Mouse (Mus musculus) adipocyte (in vitro differentiated cells): ENCODE results near the gene Slc5a1.

Experiments
- DNase-seq: peaks from one replicate; pipeline ENCODE4 v3.0.0-alpha.2; 2016; ENCODE audit warnings: low spot score

Gene Slc5a1

GRCm38 (mm10) chr5:33104025-33104481 is at the start of gene Slc5a1:
TSS of gene Slc5a1 (plus strand) at chr5:33104219.
- no peak for DNase-seq

- no peak for DNase-seq
These were observed 47.8 kb upstream of the Slc5a1 start for GRCm38 (mm10) chr5:33056126-33056765.

- DNase-seq: peak; percentile 44
These were observed 33.9 kb upstream of the Slc5a1 start for GRCm38 (mm10) chr5:33070071-33070470.

- no peak for DNase-seq
These were observed 27.4 kb upstream of the Slc5a1 start for GRCm38 (mm10) chr5:33076490-33077191.

- DNase-seq: no peak
These were observed 21.1 kb upstream of the Slc5a1 start for GRCm38 (mm10) chr5:33082896-33083295.

- DNase-seq: no peak
These were observed 19.4 kb upstream of the Slc5a1 start for GRCm38 (mm10) chr5:33084599-33084998.

GRCm38 (mm10) chr5:33091342-33091741 is 12.7 kb upstream of the Slc5a1 start:
- no peak for DNase-seq

- DNase-seq: no peak
These were observed 8.7 kb upstream of the Slc5a1 start for GRCm38 (mm10) chr5:33095315-33095714.

- DNase-seq: no peak
These were observed 1.5 kb upstream of the Slc5a1 start for GRCm38 (mm10) chr5:33102369-33103055.

GRCm38 (mm10) chr5:33104876-33105275 is 857 bp downstream of the Slc5a1 start:
- DNase-seq: no peak

GRCm38 (mm10) chr5:33105660-33106059 is 1.6 kb downstream of the Slc5a1 start:
- no peak for DNase-seq

GRCm38 (mm10) chr5:33107056-33107455 is 3.0 kb downstream of the Slc5a1 start:
- DNase-seq: no peak

- no peak for DNase-seq
These were observed 3.9 kb downstream of the Slc5a1 start for GRCm38 (mm10) chr5:33107778-33108405.

GRCm38 (mm10) chr5:33121871-33122315 is 17.9 kb downstream of the Slc5a1 start:
- no peak for DNase-seq

GRCm38 (mm10) chr5:33123658-33124057 is 19.6 kb downstream of the Slc5a1 start:
- no peak for DNase-seq

GRCm38 (mm10) chr5:33125318-33125717 is 21.3 kb downstream of the Slc5a1 start:
- DNase-seq: no peak

- no peak for DNase-seq
These were observed 30.1 kb downstream of the Slc5a1 start for GRCm38 (mm10) chr5:33134132-33134531.

- DNase-seq: no peak
These were observed 31.6 kb downstream of the Slc5a1 start for GRCm38 (mm10) chr5:33135611-33136010.

- DNase-seq: peak; percentile 75
These were observed 38.9 kb downstream of the Slc5a1 start for GRCm38 (mm10) chr5:33142790-33143455.

GRCm38 (mm10) chr5:33144025-33144424 is 40.0 kb downstream of the Slc5a1 start:
- DNase-seq: peak; percentile 54

GRCm38 (mm10) chr5:33146837-33147236 is 42.8 kb downstream of the Slc5a1 start:
- no peak for DNase-seq

- peak; percentile 78 for DNase-seq
These were observed 43.7 kb downstream of the Slc5a1 start for GRCm38 (mm10) chr5:33147691-33148090.
